In genomic region chr11:80478694-80479412, GRCm38 (mm10) we compare ENCODE assay signal across 7 mouse cellular contexts. TPM values are rescaled to one million over a fixed set of nuclear protein-coding genes. Genes with fewer than 3 reads are reported as not detected.
DNase-seq lines count a peak whose midpoint lies in the region; ATAC-seq and TF ChIP-seq lines count a peak whose summit lies in the region.

No protein-coding gene starts in this region.

- H3K27me3 ChIP-seq in stomach, embryonic 16.5 days (ENCODE audit: control insufficient read depth, insufficient read depth, low read length): no peaks in the 10 kb centered on the region
- no peaks in the 10 kb centered on the region for H3K27me3 ChIP-seq in stomach, postnatal 0 days (ENCODE audit: control insufficient read depth, insufficient read depth, low read length)
- H3K27me3 ChIP-seq in forebrain, embryonic 15.5 days: no peaks in the 10 kb centered on the region
- H3K27me3 ChIP-seq in limb, embryonic 15.5 days: no peaks in the 10 kb centered on the region; the same call in 1 of the 2 replicates

- H3K4me2 ChIP-seq in stomach, embryonic 16.5 days (ENCODE audit: low read depth, low read length): peak overlapping the region; percentile 3; the same call in 1 of the 2 replicates
- H3K4me2 ChIP-seq in stomach, postnatal 0 days (replicated peaks; ENCODE audit: low read depth): no peak overlapping the region
- H3K4me2 ChIP-seq in forebrain, embryonic 15.5 days (replicated peaks): peak overlapping the region; percentile 92
- H3K4me2 ChIP-seq in limb, embryonic 15.5 days: peak overlapping the region; percentile 98

- no peak for ATAC-seq in stomach, embryonic 16.5 days (ENCODE audit: insufficient read depth, low FRiP score)
- no peak for ATAC-seq in stomach, postnatal 0 days (ENCODE audit: low FRiP score, low TSS enrichment)
- ATAC-seq in forebrain, embryonic 15.5 days (replicated peaks): no peak
- no peak for ATAC-seq in limb, embryonic 15.5 days (ENCODE audit: insufficient number of reproducible peaks, low FRiP score, low TSS enrichment, low read depth)

- no peaks in the 10 kb centered on the region for H3K36me3 ChIP-seq in stomach, embryonic 16.5 days (ENCODE audit: control insufficient read depth, insufficient read depth, low read length)
- no peaks in the 10 kb centered on the region for H3K36me3 ChIP-seq in stomach, postnatal 0 days (ENCODE audit: control insufficient read depth, insufficient read depth, low read length)
- 0 out of 2 replicates have a peak, but pooled peaks cover 4% of the 10 kb centered on the region for H3K36me3 ChIP-seq in forebrain, embryonic 15.5 days
- H3K36me3 ChIP-seq in limb, embryonic 15.5 days: peaks cover 11% of the 10 kb centered on the region; the same call in 1 of the 2 replicates

- peaks cover 14% of the 10 kb centered on the region for H3K4me1 ChIP-seq in stomach, embryonic 16.5 days (ENCODE audit: control insufficient read depth, insufficient read depth, low read length)
- H3K4me1 ChIP-seq in stomach, postnatal 0 days (replicated peaks; ENCODE audit: control insufficient read depth, insufficient read depth): peaks cover 5% of the 10 kb centered on the region; the same call in 1 of the 2 replicates
- H3K4me1 ChIP-seq in forebrain, embryonic 15.5 days: peaks cover 56% of the 10 kb centered on the region
- peaks cover 41% of the 10 kb centered on the region for H3K4me1 ChIP-seq in limb, embryonic 15.5 days

- no peaks in the 10 kb centered on the region for H3K9me3 ChIP-seq in stomach, embryonic 16.5 days (replicated peaks; ENCODE audit: control insufficient read depth, low read length)
- no peaks in the 10 kb centered on the region for H3K9me3 ChIP-seq in stomach, postnatal 0 days (ENCODE audit: control insufficient read depth, low read length)
- H3K9me3 ChIP-seq in forebrain, embryonic 15.5 days: no peaks in the 10 kb centered on the region
- no peaks in the 10 kb centered on the region for H3K9me3 ChIP-seq in limb, embryonic 15.5 days

- H3K9ac ChIP-seq in stomach, embryonic 16.5 days (ENCODE audit: low read length): no peak overlapping the region
- H3K9ac ChIP-seq in stomach, postnatal 0 days (ENCODE audit: low read length): no peak overlapping the region
- peak overlapping the region; percentile 80 for H3K9ac ChIP-seq in forebrain, embryonic 15.5 days (replicated peaks)
- no peak overlapping the region for H3K9ac ChIP-seq in limb, embryonic 15.5 days

- no peak for DNase-seq in stomach, postnatal 0 days (ENCODE audit: low spot score)
- no peak for DNase-seq in heart, adult 8-10 months (ENCODE audit: low spot score)
- DNase-seq in kidney, adult 11 months: no peak
- DNase-seq in urinary bladder, postnatal 36 days (ENCODE audit: low spot score in 2 of 2): no peak

- TF ChIP-seq CTCF in stomach, postnatal 0 days (IDR thresholded peaks at IDR 0.05; ENCODE audit: low read depth): no peak

- H3K4me3 ChIP-seq in stomach, embryonic 16.5 days (replicated peaks; ENCODE audit: low read length): no peak overlapping the region
- no peak overlapping the region for H3K4me3 ChIP-seq in stomach, postnatal 0 days (ENCODE audit: low read depth, low read length)
- peak overlapping the region; percentile 59 for H3K4me3 ChIP-seq in forebrain, embryonic 15.5 days
- peak overlapping the region; percentile 79 for H3K4me3 ChIP-seq in limb, embryonic 15.5 days

- no peak for TF ChIP-seq EP300 in stomach, postnatal 0 days (optimal IDR thresholded peaks at IDR 0.05)

- H3K27ac ChIP-seq in stomach, embryonic 16.5 days (ENCODE audit: low read length): no peak overlapping the region
- no peak overlapping the region for H3K27ac ChIP-seq in stomach, postnatal 0 days (replicated peaks)
- peak overlapping the region; percentile 97 for H3K27ac ChIP-seq in forebrain, embryonic 15.5 days (replicated peaks)
- H3K27ac ChIP-seq in limb, embryonic 15.5 days: no peak overlapping the region

- 80% methylated on average over 14 of the region's 14 CpGs for WGBS in stomach, embryonic 16.5 days
- WGBS in stomach, postnatal 0 days: 80% methylated on average over 14 of the region's 14 CpGs
- WGBS in forebrain, embryonic 15.5 days: 14% methylated on average over 14 of the region's 14 CpGs
- WGBS in limb, embryonic 15.5 days: 61% methylated on average over 14 of the region's 14 CpGs

RNA-seq across cellular contexts. Expression of gene Cdk5r1, which starts 2.0 kb away (rescaled TPM):
- polyA plus RNA-seq in stomach, embryonic 16.5 days (2015; fragmentation: Nextera tagmentation; extraction: Ambion mirVana): 0.97 and 1.3 TPM in 2 replicates
- 0.57 and 0.75 TPM in 2 replicates for polyA plus RNA-seq in stomach, postnatal 0 days (2015; fragmentation: Nextera tagmentation; extraction: Ambion mirVana)
- polyA plus RNA-seq in forebrain, embryonic 15.5 days (2015; fragmentation: Nextera tagmentation; extraction: Ambion mirVana): 105 and 120 TPM in 2 replicates
- 2.3 and 3.2 TPM in 2 replicates for polyA plus RNA-seq in limb, embryonic 15.5 days (2015; fragmentation: Nextera tagmentation; extraction: Ambion mirVana)
- 1 to 10 TPM in 2 of 4 experiments, under 1 TPM in 2; 0.85 to 4.1 (median 1.4) TPM for total RNA-seq in heart, adult 8-10 months (2022)

RNA-seq across cellular contexts. Expression of gene Psmd11, which starts 50.4 kb away (rescaled TPM):
- polyA plus RNA-seq in stomach, embryonic 16.5 days (2015; fragmentation: Nextera tagmentation; extraction: Ambion mirVana): 267 and 270 TPM in 2 replicates
- polyA plus RNA-seq in stomach, postnatal 0 days (2015; fragmentation: Nextera tagmentation; extraction: Ambion mirVana): 189 and 211 TPM in 2 replicates
- 341 and 346 TPM in 2 replicates for polyA plus RNA-seq in forebrain, embryonic 15.5 days (2015; fragmentation: Nextera tagmentation; extraction: Ambion mirVana)
- polyA plus RNA-seq in limb, embryonic 15.5 days (2015; fragmentation: Nextera tagmentation; extraction: Ambion mirVana): 292 and 301 TPM in 2 replicates
- total RNA-seq in heart, adult 8-10 months (2022): 100 to 1,000 TPM in 3 of 4 experiments, 10 to 100 TPM in 1; 99.6 to 118 (median 111) TPM

Comparison
In these comparisons a context has a peak if more than half of its experiments do, and no peak if none do; other contexts are left out.
1. H3K4me3 ChIP-seq: peak in forebrain, embryonic 15.5 days (single experiment) and limb, embryonic 15.5 days (single experiment); none in stomach, embryonic 16.5 days (single experiment) and stomach, postnatal 0 days (single experiment).
2. RNA of gene Cdk5r1, which starts 2.0 kb away (polyA plus RNA-seq): 105 to 120 TPM in forebrain, embryonic 15.5 days; 2.3 to 3.2 TPM in limb, embryonic 15.5 days, 0.97 to 1.3 TPM in stomach, embryonic 16.5 days and 0.57 to 0.75 TPM in stomach, postnatal 0 days; every median in the first group is over 10 times any median in the second.